Mouse (Mus musculus): Measurements from ENCODE around the gene Ctla4. TPM values are rescaled to one million over a fixed set of nuclear protein-coding genes. Genes with fewer than 3 reads are reported as not detected.

Ctla4 gene
- total RNA-seq, 2 experiments from 2014 or later = not detected

- ATAC-seq (replicated peaks; ENCODE audit: low FRiP score, poor library complexity, severe bottlenecking) = no peak
Observed at GRCm38 (mm10) chr1:60955186-60955585, 68.4 kb downstream of the Ctla4 start.

GRCm38 (mm10) chr1:60956196-60956595, 69.4 kb downstream of the Ctla4 start:
- ATAC-seq (replicated peaks; ENCODE audit: low FRiP score, poor library complexity, severe bottlenecking) = no peak

GRCm38 (mm10) chr1:60958287-60958686, 71.5 kb downstream of the Ctla4 start:
- no peak for ATAC-seq (replicated peaks; ENCODE audit: low FRiP score, poor library complexity, severe bottlenecking)

GRCm38 (mm10) chr1:60959246-60959645, 72.4 kb downstream of the Ctla4 start:
- ATAC-seq (replicated peaks; ENCODE audit: low FRiP score, poor library complexity, severe bottlenecking) = no peak

GRCm38 (mm10) chr1:60960451-60960850, 73.7 kb downstream of the Ctla4 start:
- no peak for ATAC-seq (replicated peaks; ENCODE audit: low FRiP score, poor library complexity, severe bottlenecking)

- ATAC-seq (replicated peaks; ENCODE audit: low FRiP score, poor library complexity, severe bottlenecking) = no peak
Observed at GRCm38 (mm10) chr1:60961080-60961479, 74.3 kb downstream of the Ctla4 start.

- ATAC-seq (replicated peaks; ENCODE audit: low FRiP score, poor library complexity, severe bottlenecking) = no peak
Observed at GRCm38 (mm10) chr1:60962095-60962494, 75.3 kb downstream of the Ctla4 start.

Other genes with a start within 250 kb of the Ctla4 start
- gene Cd28, start 170.2 kb upstream of the Ctla4 start, total RNA-seq (2015; ENCODE audit: low replicate concordance) = 0.19 TPM in 1 of 2 replicates, not detected in the other
- 0.43 and 1.5 TPM in 2 replicates for gene Cd28, start 170.2 kb upstream of the Ctla4 start, total RNA-seq (2017; ENCODE audit: low replicate concordance)
- gene Icos, start 90.9 kb downstream of the Ctla4 start, total RNA-seq (2015; ENCODE audit: low replicate concordance) = not detected in 2 replicates
- gene Icos, start 90.9 kb downstream of the Ctla4 start, total RNA-seq (2017; ENCODE audit: low replicate concordance) = 0.43 TPM in 1 of 2 replicates, not detected in the other